Mouse (Mus musculus) MEL (cell line): Measurements from ENCODE around the gene Ski. TPM values are rescaled to one million over a fixed set of nuclear protein-coding genes. Genes with fewer than 3 reads are reported as not detected.

Experiments
- DNase-seq: peaks from one replicate; pipeline ENCODE4 v3.0.0; 2011; ENCODE audit warnings: low read depth, low spot score
- H3K27ac ChIP-seq: 2 replicates; pipeline ENCODE4 v1.5.1; 2012; ENCODE audit warnings: low read depth, mild to moderate bottlenecking, control low read depth, low read length, moderate library complexity; ENCODE audit not compliant: control insufficient read depth
- H3K27me3 ChIP-seq, 2 experiments: fragments of 150-350 bp in 1 of 2; sonication (generic) in 1 of 2; 2 replicates each; pipeline ENCODE4 v1.6.1; 2012; ENCODE audit warnings: low read length in 2 of 2, mild to moderate bottlenecking in 2 of 2, improper control_type of control experiment in 1 of 2, moderate library complexity in 1 of 2; ENCODE audit not compliant: insufficient read depth in 2 of 2, control insufficient read depth in 1 of 2
- H3K36me3 ChIP-seq, 2 experiments: 2 replicates each; pipeline ENCODE4 v1.6.1; 2012 to 2014; ENCODE audit warnings: low read length in 2 of 2, improper control_type of control experiment in 1 of 2, inconsistent platforms in 1 of 2, mild to moderate bottlenecking in 1 of 2; ENCODE audit not compliant: insufficient read depth in 2 of 2, control insufficient read depth in 1 of 2
- H3K4me1 ChIP-seq, 2 experiments: fragments of 150-350 bp in 1 of 2; sonication (generic) in 1 of 2; 2 replicates each; pipeline ENCODE4 v1.6.1; 2012; ENCODE audit warnings: low read length in 2 of 2, improper control_type of control experiment in 1 of 2, mild to moderate bottlenecking in 1 of 2; ENCODE audit not compliant: insufficient read depth in 2 of 2, control insufficient read depth in 1 of 2
- H3K4me3 ChIP-seq, 2 experiments: fragments of 150-350 bp in 1 of 2; sonication (generic) in 1 of 2; 2 replicates each; pipeline ENCODE4 v1.5.1; 2012; ENCODE audit warnings: low read depth in 2 of 2, low read length in 2 of 2, mild to moderate bottlenecking in 2 of 2, moderate library complexity in 2 of 2, control low read depth in 1 of 2, improper control_type of control experiment in 1 of 2; ENCODE audit not compliant: control insufficient read depth in 1 of 2, insufficient read depth in 1 of 2
- H3K79me2 ChIP-seq: 2 replicates; pipeline ENCODE4 v1.6.1; 2012; ENCODE audit warnings: mild to moderate bottlenecking, low read length, moderate library complexity; ENCODE audit not compliant: control insufficient read depth, poor library complexity, insufficient read depth
- H3K9ac ChIP-seq: 2 replicates; pipeline ENCODE4 v1.6.1; 2012; ENCODE audit warnings: low read depth, mild to moderate bottlenecking, control low read depth, low read length, moderate library complexity; ENCODE audit not compliant: control insufficient read depth, poor library complexity, severe bottlenecking
- H3K9me3 ChIP-seq: fragments of 150-350 bp; sonication (generic); replicated peaks from 2 replicates; pipeline ENCODE4 v1.6.1; 2012; ENCODE audit warnings: mild to moderate bottlenecking, low read length, improper control_type of control experiment, moderate library complexity; ENCODE audit not compliant: insufficient read depth
- CHD1 ChIP-seq: IDR thresholded peaks from 2 replicates; pipeline ENCODE4 v1.6.1; 2012; ENCODE audit warnings: low read depth, mild to moderate bottlenecking, inconsistent platforms, low read length, improper control_type of control experiment
- CHD2 ChIP-seq: IDR thresholded peaks from 2 replicates; pipeline ENCODE4 v1.6.1; 2011; ENCODE audit warnings: low read length, improper control_type of control experiment
- CTCF ChIP-seq, 3 experiments: IDR thresholded peaks in 2 of 3; conservative IDR thresholded peaks in 1 of 3; 2 replicates each; pipeline ENCODE4 v1.5.1; 2011 to 2012; ENCODE audit warnings: low read length in 3 of 3, low read depth in 2 of 3, mild to moderate bottlenecking in 2 of 3, improper control_type of control experiment in 1 of 3, inconsistent platforms in 1 of 3, mixed read lengths in 1 of 3, moderate library complexity in 1 of 3; ENCODE audit not compliant: control insufficient read depth in 1 of 3, insufficient read depth in 1 of 3, poor library complexity in 1 of 3, severe bottlenecking in 1 of 3
- E2F4 ChIP-seq: IDR thresholded peaks from 2 replicates; pipeline ENCODE4 v1.6.1; 2011; ENCODE audit warnings: low read depth, low read length, improper control_type of control experiment, borderline replicate concordance
- EP300 ChIP-seq, 2 experiments: IDR thresholded peaks; 2 replicates each; pipeline ENCODE4 v1.6.1; 2011; ENCODE audit warnings: improper control_type of control experiment in 2 of 2, low read length in 2 of 2, low read depth in 1 of 2, mild to moderate bottlenecking in 1 of 2
- GATA1 ChIP-seq: IDR thresholded peaks from 2 replicates; pipeline ENCODE4 v1.6.1; 2011; ENCODE audit warnings: low read depth, low read length, improper control_type of control experiment
- KAT2A ChIP-seq: conservative IDR thresholded peaks from 2 replicates; pipeline ENCODE4 v1.6.1; 2012; ENCODE audit warnings: low read depth, low read length, improper control_type of control experiment, inconsistent platforms
- MAFK ChIP-seq: IDR thresholded peaks from 2 replicates; pipeline ENCODE4 v1.6.1; 2011; ENCODE audit warnings: low read depth, mild to moderate bottlenecking, low read length, improper control_type of control experiment, borderline replicate concordance
- MAX ChIP-seq: IDR thresholded peaks from 2 replicates; pipeline ENCODE4 v1.6.1; 2011; ENCODE audit warnings: low read length, improper control_type of control experiment
- MAZ ChIP-seq: IDR thresholded peaks from 2 replicates; pipeline ENCODE4 v1.6.1; 2012; ENCODE audit warnings: low read depth, mild to moderate bottlenecking, inconsistent platforms, low read length, improper control_type of control experiment
- MXI1 ChIP-seq: IDR thresholded peaks from 2 replicates; pipeline ENCODE4 v1.6.1; 2011; ENCODE audit warnings: mild to moderate bottlenecking, low read depth, low read length, improper control_type of control experiment
- MYB ChIP-seq: IDR thresholded peaks from 2 replicates; pipeline ENCODE4 v1.6.1; 2011; ENCODE audit warnings: mild to moderate bottlenecking, low read depth, low read length, improper control_type of control experiment
- MYC ChIP-seq: IDR thresholded peaks from 2 replicates; pipeline ENCODE4 v1.6.1; 2011; ENCODE audit warnings: low read depth, mild to moderate bottlenecking, low read length, improper control_type of control experiment, moderate library complexity
- NRF1 ChIP-seq: IDR thresholded peaks from 2 replicates; pipeline ENCODE4 v1.6.1; 2014; ENCODE audit warnings: low read depth, mild to moderate bottlenecking, inconsistent platforms, low read length, improper control_type of control experiment, moderate library complexity; ENCODE audit not compliant: poor library complexity, insufficient read depth, severe bottlenecking
- POLR2AphosphoS2 ChIP-seq: IDR thresholded peaks from 2 replicates; pipeline ENCODE4 v1.6.1; 2011; ENCODE audit warnings: low read length, improper control_type of control experiment
- POLR2AphosphoS5 ChIP-seq: IDR thresholded peaks from 2 replicates; pipeline ENCODE4 v1.6.1; 2012; ENCODE audit warnings: low read depth, borderline replicate concordance, mild to moderate bottlenecking, inconsistent platforms, low read length, moderate library complexity, mixed read lengths
- RAD21 ChIP-seq: IDR thresholded peaks from 2 replicates; pipeline ENCODE4 v1.6.1; 2011; ENCODE audit warnings: mild to moderate bottlenecking, low read depth, low read length, improper control_type of control experiment
- SMC3 ChIP-seq: IDR thresholded peaks from 2 replicates; pipeline ENCODE4 v1.6.1; 2011; ENCODE audit warnings: low read depth, low read length, improper control_type of control experiment
- UBTF ChIP-seq: IDR thresholded peaks from 2 replicates; pipeline ENCODE4 v1.6.1; 2012; ENCODE audit warnings: low read depth, mild to moderate bottlenecking, inconsistent platforms, low read length, improper control_type of control experiment, moderate library complexity, borderline replicate concordance; ENCODE audit not compliant: insufficient read depth
- USF2 ChIP-seq, 2 experiments: IDR thresholded peaks; 2 replicates each; pipeline ENCODE4 v1.6.1; 2011 to 2012; ENCODE audit warnings: improper control_type of control experiment in 2 of 2, low read length in 2 of 2, borderline replicate concordance in 1 of 2, inconsistent platforms in 1 of 2, low read depth in 1 of 2, mild to moderate bottlenecking in 1 of 2; ENCODE audit not compliant: insufficient read depth in 1 of 2
- ZC3H11A ChIP-seq: IDR thresholded peaks from 2 replicates; pipeline ENCODE4 v1.6.1; 2012; ENCODE audit warnings: low read depth, mild to moderate bottlenecking, inconsistent platforms, low read length, improper control_type of control experiment
- ZKSCAN1 ChIP-seq: IDR thresholded peaks from 2 replicates; pipeline ENCODE4 v1.6.1; 2012; ENCODE audit warnings: low read depth, mild to moderate bottlenecking, inconsistent platforms, low read length, improper control_type of control experiment, moderate library complexity
- ZNF384 ChIP-seq: IDR thresholded peaks from 2 replicates; pipeline ENCODE4 v1.6.1; 2012; ENCODE audit warnings: low read depth, mild to moderate bottlenecking, inconsistent platforms, low read length, improper control_type of control experiment
- polyA plus RNA-seq, 2 experiments: library from polyadenylated mRNA; stranded (reverse) in 1 of 2; unstranded in 1 of 2; fragments of >175 nt in 1 of 2; fragments of >200 nt in 1 of 2; gene quantifications; 2 replicates each; pipeline versions ENCODE4 v1.2.1 to v1.2.4; 2012; ENCODE audit warnings: low replicate concordance in 2 of 2, low read depth in 1 of 2; ENCODE audit not compliant: insufficient read length in 2 of 2, insufficient read depth in 1 of 2, missing spikeins in 1 of 2
- total RNA-seq: library from RNA; depleted of rRNA; stranded (reverse); fragments of 300-350 nt; gene quantifications from 2 replicates; pipeline ENCODE4 v1.2.3, GENCODE M21; 2012; rRNA removed

Ski gene
- total RNA-seq = 6.2 and 6.9 TPM in 2 replicates
- 10 to 100 TPM in 1 of 2 experiments, not detected in 1; 16.1 TPM for polyA plus RNA-seq

- H3K9ac ChIP-seq = peak within 1 kb of the TSS; percentile 93
- peak within 1 kb of the TSS; percentile 62 to 85 for H3K4me3 ChIP-seq
- peaks cover 28% of the 10 kb centered on the region for H3K79me2 ChIP-seq
- DNase-seq = no peak
- H3K27me3 ChIP-seq = peaks cover 0 to under 1% of the 10 kb centered on the region in 2 experiments; a peak in 2 of 4 replicates
- peaks cover 11 to 24% of the 10 kb centered on the region in 2 experiments for H3K4me1 ChIP-seq
- no peak for TF ChIP-seq E2F4
- TF ChIP-seq CHD2 = no peak
- TF ChIP-seq MYC = no peak
- TF ChIP-seq MXI1 = no peak
- no peak for TF ChIP-seq RAD21
- TF ChIP-seq UBTF = no peak
- TF ChIP-seq MAFK = no peak
- no peak for TF ChIP-seq NRF1
- no peak for TF ChIP-seq EP300 (IDR thresholded peaks at IDR 0.05; ENCODE audit: low read depth in 1 of 2, low read length in 2 of 2)
- TF ChIP-seq POLR2AphosphoS5 = no peak
- no peak for TF ChIP-seq MAZ
- no peak for TF ChIP-seq ZNF384
- no peak for TF ChIP-seq KAT2A
- no peak for TF ChIP-seq CTCF (IDR thresholded peaks at IDR 0.05 in 2 of 3, conservative IDR thresholded peaks at IDR 0.05 in 1 of 3; ENCODE audit: control insufficient read depth in 1 of 3, insufficient read depth in 1 of 3, low read depth in 2 of 3, low read length in 3 of 3, poor library complexity in 1 of 3, severe bottlenecking in 1 of 3)
- TF ChIP-seq CHD1 = no peak
- TF ChIP-seq MYB = no peak
- TF ChIP-seq POLR2AphosphoS2 = no peak
- no peak for TF ChIP-seq USF2 (IDR thresholded peaks at IDR 0.05; ENCODE audit: borderline replicate concordance in 1 of 2, insufficient read depth in 1 of 2, low read depth in 1 of 2, low read length in 2 of 2)
- TF ChIP-seq ZC3H11A = no peak
- no peaks in the 10 kb centered on the region for H3K9me3 ChIP-seq
- peak within 1 kb of the TSS; percentile 71 for H3K27ac ChIP-seq
- H3K36me3 ChIP-seq = peaks cover 0 to 6% of the 10 kb centered on the region in 2 experiments; a peak in 2 of 4 replicates
These were observed at the start of gene Ski for GRCm38 (mm10) chr4:155222552-155222840. Gene Ski, minus strand, starts transcription at chr4:155222592.

GRCm38 (mm10) chr4:155268382-155268781, 46.0 kb upstream of the Ski start:
- Histone ChIP-seq H3K27me3 (peaks cover 0 to 3% of the 10 kb centered on the region in 2 experiments; a peak in 2 of 4 replicates), H3K4me1 (no peaks in the 10 kb centered on the region), H3K27ac (no peak overlapping the region), H3K79me2 (no peaks in the 10 kb centered on the region), H3K9me3 (no peaks in the 10 kb centered on the region), H3K9ac (no peak overlapping the region)
- peak; percentile 59 for DNase-seq
- TF ChIP-seq SMC3 (peak; percentile 70), RAD21 (peak; percentile 44), CHD1 (no peak), MAX (no peak), CTCF (IDR thresholded peaks at IDR 0.05 in 2 of 3, conservative IDR thresholded peaks at IDR 0.05 in 1 of 3; ENCODE audit: control insufficient read depth in 1 of 3, insufficient read depth in 1 of 3, low read depth in 2 of 3, low read length in 3 of 3, poor library complexity in 1 of 3, severe bottlenecking in 1 of 3) (peak; percentile 47 to 77 (median 72)), GATA1 (no peak), ZKSCAN1 (no peak)
- TF ChIP-seq, all 39 proteins: peak for 3
- Histone ChIP-seq H3K4me3 (no peak overlapping the region), H3K36me3 (no peaks in the 10 kb centered on the region)
